Mouse (Mus musculus): ENCODE measurements around the gene Enox2. TPM values are rescaled to one million over a fixed set of nuclear protein-coding genes. Genes with fewer than 3 reads are reported as not detected.
"Not testable (repeated sequence)": the region's sequence is repeated elsewhere in the genome, so short reads cannot be mapped to it uniquely, and the experiment has no call there.

Gene Enox2
- polyA plus RNA-seq, 1 experiment from 2014 or later, result 5.7 TPM

- 48% methylated on average over 2 of the region's 2 CpGs for WGBS
- Histone ChIP-seq H3K27me3 (no peaks in the 10 kb centered on the region), H3K27ac (no peak overlapping the region), H3K4me2 (no peak overlapping the region), H3K36me3 (no peaks in the 10 kb centered on the region), H3K9me3 (no peaks in the 10 kb centered on the region), H3K4me1 (no peaks in the 10 kb centered on the region), H3K9ac (no peak overlapping the region), H3K4me3 (no peak overlapping the region)
- no peak for ATAC-seq (ENCODE audit: insufficient number of reproducible peaks, low FRiP score, low TSS enrichment, low read depth)
Observed at GRCm38 (mm10) chrX:49154280-49154679, 133.8 kb downstream of the Enox2 start.

DNA sequence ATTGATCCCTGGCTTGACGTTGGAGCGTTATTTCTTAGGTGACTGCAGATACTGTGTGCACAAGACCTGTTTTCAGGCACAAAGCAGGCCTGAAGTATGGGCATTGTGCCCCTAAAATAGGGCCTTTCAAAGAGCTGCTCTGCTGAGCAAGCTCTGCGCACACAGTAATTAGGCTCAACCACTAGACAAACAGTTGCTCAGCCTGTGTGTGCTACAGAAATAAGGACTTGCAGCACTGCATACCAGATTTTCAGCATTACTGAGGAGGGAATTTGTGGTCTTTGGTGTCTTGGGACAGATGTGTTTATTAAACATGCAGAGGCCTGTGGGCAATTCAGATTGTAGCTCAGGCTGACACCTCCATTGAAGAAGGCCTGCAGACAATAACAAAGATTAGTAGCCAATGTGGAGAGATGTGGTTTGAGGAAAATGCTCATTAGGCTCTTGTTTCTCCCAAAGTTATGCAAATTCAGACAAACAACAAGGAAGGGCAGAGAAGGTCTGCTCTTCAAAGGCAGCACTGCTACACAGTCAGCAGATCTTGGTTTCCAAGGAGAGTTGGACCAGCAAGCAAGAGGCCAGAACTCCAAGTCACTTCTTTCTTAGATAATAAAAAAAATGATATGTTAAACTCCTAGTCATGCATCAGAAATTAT lies 163.2 kb downstream of the Enox2 start:
- H3K9ac ChIP-seq, result no peak overlapping the region
- no peaks in the 10 kb centered on the region for H3K27me3 ChIP-seq
- WGBS, result 76% methylated on average over 3 of the region's 3 CpGs
- H3K9me3 ChIP-seq, result no peaks in the 10 kb centered on the region
- ATAC-seq (ENCODE audit: insufficient number of reproducible peaks, low FRiP score, low TSS enrichment, low read depth), result no peak
- no peak overlapping the region for H3K4me3 ChIP-seq
- no peak overlapping the region for H3K27ac ChIP-seq
- H3K4me1 ChIP-seq, result no peaks in the 10 kb centered on the region
- no peaks in the 10 kb centered on the region for H3K36me3 ChIP-seq
- no peak overlapping the region for H3K4me2 ChIP-seq

- H3K4me2 ChIP-seq, result no peak overlapping the region
- H3K9me3 ChIP-seq, result no peaks in the 10 kb centered on the region
- no peaks in the 10 kb centered on the region for H3K36me3 ChIP-seq
- H3K27ac ChIP-seq, result no peak overlapping the region
- H3K27me3 ChIP-seq, result no peaks in the 10 kb centered on the region
- no peak overlapping the region for H3K4me3 ChIP-seq
- H3K4me1 ChIP-seq, result no peaks in the 10 kb centered on the region
- no peak for ATAC-seq (ENCODE audit: insufficient number of reproducible peaks, low FRiP score, low TSS enrichment, low read depth)
- 73% methylated on average over 3 of the region's 3 CpGs for WGBS
- no peak overlapping the region for H3K9ac ChIP-seq
Observed at GRCm38 (mm10) chrX:49116465-49116864, 171.6 kb downstream of the Enox2 start.

- Histone ChIP-seq H3K4me2 (no peak overlapping the region), H3K4me3 (no peak overlapping the region), H3K9ac (no peak overlapping the region), H3K4me1 (no peaks in the 10 kb centered on the region), H3K27ac (no peak overlapping the region), H3K9me3 (no peaks in the 10 kb centered on the region), H3K27me3 (no peaks in the 10 kb centered on the region), H3K36me3 (no peaks in the 10 kb centered on the region)
- ATAC-seq (ENCODE audit: insufficient number of reproducible peaks, low FRiP score, low TSS enrichment, low read depth), result no peak
- WGBS, result 48% methylated on average over 3 of the region's 3 CpGs
Observed at GRCm38 (mm10) chrX:49112412-49112811, 175.6 kb downstream of the Enox2 start.

DNA sequence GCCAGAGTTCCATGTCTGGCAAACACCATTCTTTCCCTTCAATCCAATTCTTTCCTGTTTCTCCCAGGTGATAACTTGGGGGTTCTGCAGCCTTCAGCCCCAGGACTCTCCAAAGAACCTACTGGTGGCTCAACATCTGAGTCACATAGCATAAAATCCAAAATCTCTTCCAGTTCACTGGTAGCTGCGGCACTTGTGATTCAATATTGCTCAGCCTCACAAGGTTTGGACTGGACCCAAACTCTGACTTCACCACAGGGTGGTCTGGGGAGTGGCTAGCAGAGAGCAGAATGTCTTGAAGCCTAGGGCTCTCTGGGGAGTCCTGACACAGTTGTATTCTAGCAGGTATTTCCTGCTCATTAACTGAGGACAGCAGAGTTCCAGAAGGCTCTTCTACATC lies 187.5 kb downstream of the Enox2 start:
- WGBS, result 36% methylated on average over 1 of the region's 1 CpGs
- not testable (repeated sequence) for H3K27ac ChIP-seq; H3K36me3 ChIP-seq; H3K4me3 ChIP-seq; H3K4me1 ChIP-seq; H3K9ac ChIP-seq; ATAC-seq (ENCODE audit: insufficient number of reproducible peaks, low FRiP score, low TSS enrichment, low read depth); H3K4me2 ChIP-seq; H3K9me3 ChIP-seq; H3K27me3 ChIP-seq

DNA sequence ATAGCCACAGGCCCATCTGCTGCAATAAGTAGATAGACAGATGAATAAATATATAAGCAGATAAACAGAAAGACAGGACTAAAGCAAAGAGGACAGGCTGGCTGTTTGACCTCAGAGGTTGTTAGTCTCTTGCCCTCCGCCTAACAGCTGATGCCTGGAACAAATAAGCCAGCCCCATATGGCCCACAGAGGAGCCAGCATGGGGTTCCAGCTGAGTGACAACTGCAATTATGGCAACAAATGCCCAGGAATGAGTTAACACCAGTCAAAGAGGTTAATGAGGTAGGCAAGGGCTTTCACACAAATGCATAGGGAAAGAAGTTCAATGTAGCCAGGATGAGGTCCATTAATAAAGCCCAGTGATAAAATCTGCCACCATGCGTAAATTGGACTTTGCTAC lies 191.8 kb downstream of the Enox2 start:
- ATAC-seq (ENCODE audit: insufficient number of reproducible peaks, low FRiP score, low TSS enrichment, low read depth), result no peak
- WGBS, result 79% methylated on average over 2 of the region's 2 CpGs
- no peaks in the 10 kb centered on the region for H3K36me3 ChIP-seq
- H3K27ac ChIP-seq, result no peak overlapping the region
- H3K4me1 ChIP-seq, result no peaks in the 10 kb centered on the region
- H3K9ac ChIP-seq, result no peak overlapping the region
- no peaks in the 10 kb centered on the region for H3K9me3 ChIP-seq
- H3K4me2 ChIP-seq, result no peak overlapping the region
- H3K4me3 ChIP-seq, result no peak overlapping the region
- H3K27me3 ChIP-seq, result no peaks in the 10 kb centered on the region

DNA sequence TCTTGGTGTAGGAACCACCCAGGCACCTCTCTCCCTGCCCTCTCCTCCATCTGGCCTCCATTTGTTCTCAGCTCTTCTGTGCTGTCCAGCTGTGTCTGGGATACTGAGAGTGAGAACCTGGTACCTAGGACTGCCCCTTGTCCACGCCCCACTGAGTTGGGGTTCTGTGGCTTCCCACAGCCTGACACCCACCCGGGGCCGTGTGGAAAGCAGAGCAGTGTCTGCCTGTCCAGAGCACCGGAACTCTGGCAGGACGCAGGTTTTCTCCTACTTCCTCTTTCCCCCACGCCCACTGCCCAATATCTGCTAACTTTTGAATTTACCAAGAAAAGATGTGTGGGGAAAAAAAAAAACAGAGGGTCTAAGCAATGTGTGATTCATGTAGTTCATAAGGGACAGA lies 213.0 kb downstream of the Enox2 start:
- no peaks in the 10 kb centered on the region for H3K27me3 ChIP-seq
- no peak overlapping the region for H3K9ac ChIP-seq
- H3K4me3 ChIP-seq, result no peak overlapping the region
- H3K27ac ChIP-seq, result no peak overlapping the region
- H3K36me3 ChIP-seq, result no peaks in the 10 kb centered on the region
- ATAC-seq (ENCODE audit: insufficient number of reproducible peaks, low FRiP score, low TSS enrichment, low read depth), result no peak
- H3K9me3 ChIP-seq, result no peaks in the 10 kb centered on the region
- H3K4me1 ChIP-seq, result 0 out of 2 replicates have a peak, but pooled peaks cover 2% of the 10 kb centered on the region
- no peak overlapping the region for H3K4me2 ChIP-seq
- 68% methylated on average over 6 of the region's 6 CpGs for WGBS

DNA sequence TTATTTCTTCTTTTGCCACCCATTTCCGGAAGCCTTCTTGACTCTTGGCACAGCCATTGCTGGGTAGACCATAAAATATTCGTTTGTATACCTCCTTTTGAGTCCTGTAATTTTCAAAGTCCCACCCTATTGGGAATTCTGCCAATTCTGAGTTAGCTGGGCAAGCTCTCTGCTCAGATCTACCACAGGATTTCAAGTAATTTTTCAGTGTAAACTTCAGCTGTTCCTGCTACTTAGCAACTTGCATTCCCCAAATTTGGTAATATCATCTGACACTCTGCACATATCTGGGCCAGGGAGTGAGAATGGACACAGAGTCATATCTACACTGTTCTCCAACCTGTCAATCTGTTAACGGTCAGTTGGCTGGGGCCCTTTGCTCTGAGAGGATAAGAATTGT lies 214.5 kb downstream of the Enox2 start:
- Histone ChIP-seq H3K4me1 (0 out of 2 replicates have a peak, but pooled peaks cover 2% of the 10 kb centered on the region), H3K9ac (no peak overlapping the region), H3K36me3 (no peaks in the 10 kb centered on the region), H3K4me3 (no peak overlapping the region), H3K27ac (no peak overlapping the region), H3K4me2 (no peak overlapping the region), H3K27me3 (no peaks in the 10 kb centered on the region), H3K9me3 (no peaks in the 10 kb centered on the region)
- WGBS, result 47% methylated on average over 3 of the region's 3 CpGs
- ATAC-seq (ENCODE audit: insufficient number of reproducible peaks, low FRiP score, low TSS enrichment, low read depth), result no peak

- ATAC-seq (ENCODE audit: insufficient number of reproducible peaks, low FRiP score, low TSS enrichment, low read depth), result no peak
- Histone ChIP-seq H3K4me2 (no peak overlapping the region), H3K27ac (no peak overlapping the region), H3K4me1 (no peaks in the 10 kb centered on the region), H3K9ac (no peak overlapping the region), H3K36me3 (no peaks in the 10 kb centered on the region), H3K27me3 (no peaks in the 10 kb centered on the region), H3K4me3 (no peak overlapping the region), H3K9me3 (no peaks in the 10 kb centered on the region)
Observed at GRCm38 (mm10) chrX:49045118-49045517, 242.9 kb downstream of the Enox2 start.

DNA sequence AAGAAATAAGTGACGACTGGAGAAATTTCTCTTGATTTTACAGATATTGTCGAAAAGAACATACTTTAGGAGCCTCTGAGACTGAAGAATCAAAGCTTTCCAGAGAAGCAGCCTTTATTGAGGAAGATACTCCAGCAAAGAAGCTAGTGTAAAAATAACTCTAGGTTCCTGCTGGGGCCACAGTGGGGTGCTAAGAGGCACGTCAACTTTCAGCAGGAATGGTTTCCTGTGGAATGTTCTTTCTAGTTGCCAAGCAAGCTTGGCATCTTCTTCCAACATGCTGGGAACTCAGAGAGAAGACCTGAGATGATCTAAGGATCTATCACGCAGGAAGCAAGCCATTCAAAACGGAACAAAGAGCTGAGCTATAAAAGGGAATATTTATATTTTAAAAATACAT lies 278.3 kb downstream of the Enox2 start:
- WGBS, result 58% methylated on average over 5 of the region's 5 CpGs
- no peaks in the 10 kb centered on the region for H3K9me3 ChIP-seq
- no peaks in the 10 kb centered on the region for H3K4me1 ChIP-seq
- no peaks in the 10 kb centered on the region for H3K27me3 ChIP-seq
- no peak overlapping the region for H3K4me3 ChIP-seq
- no peak for ATAC-seq (ENCODE audit: insufficient number of reproducible peaks, low FRiP score, low TSS enrichment, low read depth)
- no peaks in the 10 kb centered on the region for H3K36me3 ChIP-seq
- no peak overlapping the region for H3K4me2 ChIP-seq
- no peak overlapping the region for H3K27ac ChIP-seq
- no peak overlapping the region for H3K9ac ChIP-seq

DNA sequence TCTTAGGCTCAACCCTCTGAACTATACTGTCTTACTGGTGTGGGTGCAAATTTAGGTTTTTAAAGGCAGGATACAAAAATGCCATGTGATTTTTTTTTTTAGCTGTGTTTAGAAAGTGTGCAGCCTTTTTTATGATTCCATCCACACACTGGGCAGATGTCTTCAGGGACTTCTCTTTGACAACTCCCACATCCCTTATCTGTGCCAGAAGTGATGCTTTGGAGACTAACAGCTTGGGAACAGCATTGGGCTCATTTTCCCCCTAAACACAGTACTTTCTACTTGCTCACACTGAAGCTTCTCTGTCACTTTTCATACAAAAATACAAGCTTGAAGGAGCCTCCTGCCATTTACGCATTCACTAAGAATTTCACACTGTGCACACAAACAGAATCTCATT lies 282.4 kb downstream of the Enox2 start:
- no peak overlapping the region for H3K4me2 ChIP-seq
- H3K27ac ChIP-seq, result no peak overlapping the region
- no peak overlapping the region for H3K4me3 ChIP-seq
- H3K9ac ChIP-seq, result no peak overlapping the region
- ATAC-seq (ENCODE audit: insufficient number of reproducible peaks, low FRiP score, low TSS enrichment, low read depth), result no peak
- no peaks in the 10 kb centered on the region for H3K9me3 ChIP-seq
- no peaks in the 10 kb centered on the region for H3K36me3 ChIP-seq
- WGBS, result 84% methylated on average over 1 of the region's 1 CpGs
- H3K4me1 ChIP-seq, result no peaks in the 10 kb centered on the region
- H3K27me3 ChIP-seq, result no peaks in the 10 kb centered on the region

DNA sequence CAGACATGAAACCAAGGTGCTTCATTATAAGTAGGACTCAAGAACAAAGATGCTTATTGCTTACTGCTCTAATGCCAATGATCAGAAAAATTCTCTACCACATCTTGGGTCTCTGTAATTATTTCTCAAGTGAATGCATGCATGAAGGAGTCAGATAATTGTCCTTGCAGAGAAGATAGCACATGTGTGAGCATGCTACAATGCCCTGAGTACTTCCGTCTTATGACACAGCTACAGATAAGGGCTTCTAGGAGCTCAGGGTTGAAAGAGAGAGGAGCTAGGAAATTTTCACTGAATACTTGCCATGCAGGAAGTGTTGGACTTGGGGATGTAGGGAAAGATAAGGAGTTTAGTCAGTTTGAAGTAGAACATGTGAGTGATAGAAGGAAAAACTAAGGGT lies 285.2 kb downstream of the Enox2 start:
- H3K9me3 ChIP-seq, result no peaks in the 10 kb centered on the region
- WGBS, result 78% methylated on average over 1 of the region's 1 CpGs
- H3K27me3 ChIP-seq, result no peaks in the 10 kb centered on the region
- no peak overlapping the region for H3K9ac ChIP-seq
- no peak overlapping the region for H3K4me3 ChIP-seq
- no peaks in the 10 kb centered on the region for H3K4me1 ChIP-seq
- no peaks in the 10 kb centered on the region for H3K36me3 ChIP-seq
- no peak overlapping the region for H3K27ac ChIP-seq
- no peak overlapping the region for H3K4me2 ChIP-seq
- no peak for ATAC-seq (ENCODE audit: insufficient number of reproducible peaks, low FRiP score, low TSS enrichment, low read depth)

- no peak overlapping the region for H3K9ac ChIP-seq
- H3K9me3 ChIP-seq, result no peaks in the 10 kb centered on the region
- no peaks in the 10 kb centered on the region for H3K4me1 ChIP-seq
- H3K27ac ChIP-seq, result no peak overlapping the region
- no peak overlapping the region for H3K4me3 ChIP-seq
- H3K27me3 ChIP-seq, result no peaks in the 10 kb centered on the region
- no peaks in the 10 kb centered on the region for H3K36me3 ChIP-seq
- ATAC-seq (ENCODE audit: insufficient number of reproducible peaks, low FRiP score, low TSS enrichment, low read depth), result no peak
- 67% methylated on average over 5 of the region's 5 CpGs for WGBS
- no peak overlapping the region for H3K4me2 ChIP-seq
Observed at GRCm38 (mm10) chrX:48985653-48986052, 302.4 kb downstream of the Enox2 start.

Data from limb, embryonic 15.5 days (tissue).